ENCODE assay signal across 14 mouse cellular contexts in genomic region chr11:72735519-72735860, GRCm38 (mm10).
"Had no signal": no experiment of that assay in that cellular context is flagged by ENCODE, and none has a peak within 500 bp of the region (broad histone marks: within the 10 kb centered on the region; RNA-seq: fewer than 3 reads in every experiment).

No protein-coding gene starts in this region.

- H3K4me1 ChIP-seq: limb, embryonic 12.5 days; liver, embryonic 13.5 days; lung, embryonic 15.5 days; neural tube, embryonic 12.5 days had no signal

- ATAC-seq: liver, postnatal 0 days had no signal

- DNase-seq: layer of hippocampus, adult 9-11 months; liver; liver, embryonic 13.5 days; liver, postnatal 0 days; lung, postnatal 14 days; retina, postnatal 1 day; right cerebral cortex, postnatal 4 days; spleen, adult 18-20 months; thymus, adult 18-20 months; thymus, postnatal 14 days had no signal

- H3K9ac ChIP-seq: limb, embryonic 12.5 days; liver, embryonic 13.5 days; liver, postnatal 0 days; lung, embryonic 15.5 days; neural tube, embryonic 12.5 days had no signal

- H3K27ac ChIP-seq: limb, embryonic 12.5 days; liver, embryonic 13.5 days; lung, embryonic 15.5 days; neural tube, embryonic 12.5 days had no signal

- H3K9me3 ChIP-seq: limb, embryonic 12.5 days; liver, embryonic 13.5 days; lung, embryonic 15.5 days; neural tube, embryonic 12.5 days had no signal

- H3K27me3 ChIP-seq: limb, embryonic 12.5 days; liver, embryonic 13.5 days; lung, embryonic 15.5 days; neural tube, embryonic 12.5 days had no signal

- H3K4me2 ChIP-seq: limb, embryonic 12.5 days; liver, embryonic 13.5 days; lung, embryonic 15.5 days; neural tube, embryonic 12.5 days had no signal

- H3K4me3 ChIP-seq: limb, embryonic 12.5 days; liver, embryonic 13.5 days; lung, embryonic 15.5 days; myocyte; neural tube, embryonic 12.5 days had no signal
